In the genomic region with DNA sequence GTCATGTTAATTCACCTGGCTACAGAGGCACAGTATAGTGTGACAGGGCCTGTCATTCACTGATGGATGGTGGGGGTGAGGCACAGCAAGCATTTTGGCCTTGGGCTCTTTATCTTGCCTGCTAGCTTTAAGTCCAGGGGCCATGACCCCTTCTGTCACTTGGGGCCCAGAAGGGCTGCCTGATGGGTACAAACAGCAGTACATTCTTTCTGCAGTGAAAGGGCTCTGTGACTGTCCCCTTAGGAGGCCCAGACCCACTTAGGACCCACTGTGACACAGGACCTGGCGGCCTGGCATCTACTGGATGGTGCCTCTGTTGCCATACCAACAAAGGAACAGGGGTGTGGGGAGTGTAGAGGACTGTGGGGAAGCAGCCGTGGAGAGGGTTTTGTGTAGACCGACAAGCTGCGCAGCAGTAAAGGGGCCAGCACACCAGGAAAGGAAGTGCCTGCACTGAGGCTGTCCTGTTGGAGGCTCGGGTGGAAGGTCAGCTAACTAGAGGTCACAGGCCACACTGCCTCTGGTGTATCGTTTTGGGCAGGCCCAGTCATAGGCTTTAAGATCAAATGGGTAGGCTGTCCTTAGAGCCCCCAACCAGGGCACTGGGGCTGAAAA, we compare ENCODE assay signal across 11 mouse cellular contexts. TPM values are rescaled to one million over a fixed set of nuclear protein-coding genes. Genes with fewer than 3 reads are reported as not detected.
DNase-seq lines count a peak whose midpoint lies in the region; ATAC-seq and TF ChIP-seq lines count a peak whose summit lies in the region.
"Had no signal": no experiment of that assay in that cellular context is flagged by ENCODE, and none has a peak within 500 bp of the region (broad histone marks: within the 10 kb centered on the region; RNA-seq: fewer than 3 reads in every experiment).

No protein-coding gene starts in this region.

- ATAC-seq in heart, embryonic 14.5 days (ENCODE audit: insufficient number of reproducible peaks, insufficient read depth, low FRiP score, low read depth): no peak
- ATAC-seq in lung, postnatal 0 days: no peak
- no peak for ATAC-seq in limb, embryonic 12.5 days (ENCODE audit: insufficient number of reproducible peaks, insufficient read depth, low FRiP score, low TSS enrichment, low read depth)
- ATAC-seq in stomach, embryonic 16.5 days (ENCODE audit: insufficient read depth, low FRiP score): no peak

- peaks cover 89 to 99% of the 10 kb centered on the region in 2 experiments for H3K4me1 ChIP-seq in heart, embryonic 14.5 days (ENCODE audit: control insufficient read depth in 2 of 2, insufficient read depth in 2 of 2, low read length in 2 of 2)
- H3K4me1 ChIP-seq in lung, postnatal 0 days (ENCODE audit: insufficient read depth, low read depth, low read length): peaks cover 73% of the 10 kb centered on the region
- H3K4me1 ChIP-seq in limb, embryonic 12.5 days (replicated peaks): peaks cover 99% of the 10 kb centered on the region
- H3K4me1 ChIP-seq in stomach, embryonic 16.5 days (ENCODE audit: control insufficient read depth, insufficient read depth, low read length): peaks cover 92% of the 10 kb centered on the region

- H3K36me3 ChIP-seq in heart, embryonic 14.5 days (ENCODE audit: control insufficient read depth, insufficient read depth, low read length): no peaks in the 10 kb centered on the region
- no peaks in the 10 kb centered on the region for H3K36me3 ChIP-seq in lung, postnatal 0 days (ENCODE audit: insufficient read depth, low read length)
- H3K36me3 ChIP-seq in limb, embryonic 12.5 days: no peaks in the 10 kb centered on the region
- H3K36me3 ChIP-seq in stomach, embryonic 16.5 days (ENCODE audit: control insufficient read depth, insufficient read depth, low read length): no peaks in the 10 kb centered on the region

- WGBS in heart, embryonic 14.5 days: 25% methylated on average over 6 of the region's 6 CpGs
- 34% methylated on average over 6 of the region's 6 CpGs for whole genome bisulfite sequencing in lung, postnatal 0 days
- whole genome bisulfite sequencing in limb, embryonic 12.5 days: 18% methylated on average over 6 of the region's 6 CpGs
- 45% methylated on average over 6 of the region's 6 CpGs for WGBS in stomach, embryonic 16.5 days

- no peak for TF ChIP-seq CTCF in lung, postnatal 0 days (IDR thresholded peaks at IDR 0.05)

- TF ChIP-seq EP300 in lung, postnatal 0 days (IDR thresholded peaks at IDR 0.05): no peak

- no peak for DNase-seq in heart, postnatal 14 days
- DNase-seq in lung, postnatal 0 days (ENCODE audit: low spot score): no peak
- DNase-seq in lung, postnatal 10 days: no peak
- no peak for DNase-seq in testis, postnatal 10 days (ENCODE audit: low spot score)
- no peak for DNase-seq in Muller cell, postnatal 12 days (ENCODE audit: inconsistent ontology term)
- DNase-seq: right cerebral cortex, postnatal 14 days had no signal

- peak overlapping the region; percentile 35; the same call in 1 of the 2 replicates for H3K9ac ChIP-seq in heart, embryonic 14.5 days (ENCODE audit: low read length)
- no peak overlapping the region for H3K9ac ChIP-seq in lung, postnatal 0 days (replicated peaks; ENCODE audit: low read depth)
- no peak overlapping the region for H3K9ac ChIP-seq in limb, embryonic 12.5 days (replicated peaks)
- H3K9ac ChIP-seq in stomach, embryonic 16.5 days (ENCODE audit: low read length): 0 out of 2 replicates have a peak overlapping the region, but pooled peaks have one; percentile 23

- no peaks in the 10 kb centered on the region for H3K9me3 ChIP-seq in heart, embryonic 14.5 days (ENCODE audit: control insufficient read depth, low read length)
- no peaks in the 10 kb centered on the region for H3K9me3 ChIP-seq in lung, postnatal 0 days (ENCODE audit: low read length)
- H3K9me3 ChIP-seq in limb, embryonic 12.5 days: no peaks in the 10 kb centered on the region
- no peaks in the 10 kb centered on the region for H3K9me3 ChIP-seq in stomach, embryonic 16.5 days (replicated peaks; ENCODE audit: control insufficient read depth, low read length)

- no peak overlapping the region for H3K4me3 ChIP-seq in heart, embryonic 14.5 days (ENCODE audit: control insufficient read depth in 1 of 2, insufficient read depth in 1 of 2, low read depth in 1 of 2, low read length in 2 of 2)
- H3K4me3 ChIP-seq in lung, postnatal 0 days (ENCODE audit: low read depth, low read length): no peak overlapping the region
- no peak overlapping the region for H3K4me3 ChIP-seq in limb, embryonic 12.5 days (replicated peaks)
- no peak overlapping the region for H3K4me3 ChIP-seq in stomach, embryonic 16.5 days (replicated peaks; ENCODE audit: low read length)
- H3K4me3 ChIP-seq: myocyte had no signal

- peak overlapping the region; percentile 79 to 87 for H3K27ac ChIP-seq in heart, embryonic 14.5 days (replicated peaks in 1 of 2; ENCODE audit: control insufficient read depth in 1 of 2, insufficient read depth in 1 of 2, low read depth in 2 of 2, low read length in 2 of 2)
- peak overlapping the region; percentile 32 for H3K27ac ChIP-seq in lung, postnatal 0 days (ENCODE audit: low read length)
- peak overlapping the region; percentile 37; the same call in 1 of the 2 replicates for H3K27ac ChIP-seq in limb, embryonic 12.5 days
- H3K27ac ChIP-seq in stomach, embryonic 16.5 days (ENCODE audit: low read length): peak overlapping the region; percentile 87

- intact Hi-C loops in heart, postnatal 14 days (cut with DNase I): loop anchor here (2.0 kb wide), 1 partner anchor 35 kb away; no protein-coding TSS in a partner anchor

- H3K4me2 ChIP-seq in heart, embryonic 14.5 days (ENCODE audit: low read length): peak overlapping the region; percentile 50
- H3K4me2 ChIP-seq in lung, postnatal 0 days (replicated peaks; ENCODE audit: low read depth, low read length): no peak overlapping the region
- no peak overlapping the region for H3K4me2 ChIP-seq in limb, embryonic 12.5 days
- no peak overlapping the region for H3K4me2 ChIP-seq in stomach, embryonic 16.5 days (ENCODE audit: low read depth, low read length)

- H3K27me3 ChIP-seq in heart, embryonic 14.5 days (ENCODE audit: control insufficient read depth, insufficient read depth, low read length): no peaks in the 10 kb centered on the region
- H3K27me3 ChIP-seq in lung, postnatal 0 days (replicated peaks; ENCODE audit: insufficient read depth, low read length): no peaks in the 10 kb centered on the region
- H3K27me3 ChIP-seq in limb, embryonic 12.5 days: 0 out of 2 replicates have a peak, but pooled peaks cover 5% of the 10 kb centered on the region
- no peaks in the 10 kb centered on the region for H3K27me3 ChIP-seq in stomach, embryonic 16.5 days (ENCODE audit: control insufficient read depth, insufficient read depth, low read length)
- H3K27me3 ChIP-seq: CH12.LX had no signal

RNA-seq across cellular contexts. Expression of a gene that starts 38.4 kb away (rescaled TPM):
- polyA plus RNA-seq in heart, embryonic 14.5 days (2014; fragmentation: Nextera tagmentation; extraction: Ambion mirVana): 15.3 and 19.0 TPM in 2 replicates
- 10 to 100 TPM; 29.7 to 46.1 TPM for total RNA-seq in heart, postnatal 14 days (2021)
- 7.1 and 8.8 TPM in 2 replicates for polyA plus RNA-seq in lung, postnatal 0 days (2015; fragmentation: Nextera tagmentation; extraction: Ambion mirVana)
- 6.6 and 8.3 TPM in 2 replicates for polyA plus RNA-seq in limb, embryonic 12.5 days (2016; fragmentation: Nextera tagmentation; extraction: Ambion mirVana)
- polyA plus RNA-seq in stomach, embryonic 16.5 days (2015; fragmentation: Nextera tagmentation; extraction: Ambion mirVana): 2.1 and 2.7 TPM in 2 replicates

Comparison
In these comparisons a context has a peak if more than half of its experiments do, and no peak if none do; other contexts are left out.
1. H3K27ac ChIP-seq: peak in every context shown above with its lines; median percentile 87 in stomach, embryonic 16.5 days; 83 in heart, embryonic 14.5 days; 37 in limb, embryonic 12.5 days; 32 in lung, postnatal 0 days.
2. H3K9ac ChIP-seq: peak in heart, embryonic 14.5 days (single experiment) and stomach, embryonic 16.5 days (single experiment); none in lung, postnatal 0 days (single experiment) and limb, embryonic 12.5 days (single experiment).